Mouse (Mus musculus) CH12.LX (cell line): ENCODE data around the gene Myl12a.

Experiments used
- CTCF ChIP-seq, 2 experiments: IDR thresholded peaks in 1 of 2; conservative IDR thresholded peaks in 1 of 2; 2 replicates each; pipeline ENCODE4 v1.5.1; 2011 to 2012; ENCODE audit warnings: low read depth in 2 of 2, low read length in 2 of 2, improper control_type of control experiment in 1 of 2, inconsistent platforms in 1 of 2, mild to moderate bottlenecking in 1 of 2, moderate library complexity in 1 of 2
- EP300 ChIP-seq: IDR thresholded peaks from 2 replicates; pipeline ENCODE4 v1.6.1; 2011; ENCODE audit warnings: low read length, improper control_type of control experiment
- HCFC1 ChIP-seq: IDR thresholded peaks from 2 replicates; pipeline ENCODE4 v1.6.1; 2012; ENCODE audit warnings: low read depth, mild to moderate bottlenecking, inconsistent platforms, low read length, improper control_type of control experiment
- MAFK ChIP-seq: IDR thresholded peaks from 2 replicates; pipeline ENCODE4 v1.6.1; 2011; ENCODE audit warnings: low read length, improper control_type of control experiment; ENCODE audit not compliant: insufficient replicate concordance
- POLR2A ChIP-seq: IDR thresholded peaks from 2 replicates; pipeline ENCODE4 v1.6.1; 2011; ENCODE audit warnings: low read depth, mild to moderate bottlenecking, improper control_type of control experiment, low read length
- RAD21 ChIP-seq: IDR thresholded peaks from 2 replicates; pipeline ENCODE4 v1.6.1; 2011; ENCODE audit warnings: low read depth, mild to moderate bottlenecking, low read length, improper control_type of control experiment, moderate library complexity
- ZNF384 ChIP-seq: IDR thresholded peaks from 2 replicates; pipeline ENCODE4 v1.6.1; 2012; ENCODE audit warnings: low read depth, low read length, improper control_type of control experiment, inconsistent platforms

DNA sequence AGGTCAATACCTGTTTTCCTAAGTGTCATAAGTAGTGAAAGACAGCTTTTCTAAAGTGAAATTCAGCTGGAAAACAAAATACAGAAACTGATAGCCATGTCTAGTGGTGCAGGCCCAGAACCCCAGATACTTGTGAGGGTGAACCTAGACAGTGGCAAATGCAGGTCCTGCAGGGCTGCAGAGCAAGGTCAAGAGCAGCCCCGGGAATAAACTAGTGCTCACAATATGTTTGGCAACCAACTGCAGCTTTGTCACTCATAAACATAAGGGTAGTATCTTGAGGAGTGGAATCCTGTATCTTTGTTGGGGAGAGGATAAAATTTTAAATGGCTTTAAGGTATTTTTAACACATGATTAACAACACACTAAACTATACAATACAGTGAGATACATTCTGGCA is 7.1 kb upstream of the Myl12a start:
- TF ChIP-seq POLR2A, result no peak
- TF ChIP-seq RAD21, result no peak
- no peak for TF ChIP-seq CTCF (conservative IDR thresholded peaks at IDR 0.05 in 1 of 2, IDR thresholded peaks at IDR 0.05 in 1 of 2; ENCODE audit: low read depth in 2 of 2, low read length in 2 of 2)
- no peak for TF ChIP-seq MAFK
- no peak for TF ChIP-seq EP300
- TF ChIP-seq ZNF384, result no peak
- no peak for TF ChIP-seq HCFC1
